Mouse (Mus musculus): ENCODE measurements around the gene Nkapl. TPM values are rescaled to one million over a fixed set of nuclear protein-coding genes. Genes with fewer than 3 reads are reported as not detected.
"Not testable (repeated sequence)": the region's sequence is repeated elsewhere in the genome, so short reads cannot be mapped to it uniquely, and the experiment has no call there.

The Nkapl gene
- total and polyA plus RNA-seq, 3 experiments = 0.12 to 0.17 TPM; not detected in 1

DNA sequence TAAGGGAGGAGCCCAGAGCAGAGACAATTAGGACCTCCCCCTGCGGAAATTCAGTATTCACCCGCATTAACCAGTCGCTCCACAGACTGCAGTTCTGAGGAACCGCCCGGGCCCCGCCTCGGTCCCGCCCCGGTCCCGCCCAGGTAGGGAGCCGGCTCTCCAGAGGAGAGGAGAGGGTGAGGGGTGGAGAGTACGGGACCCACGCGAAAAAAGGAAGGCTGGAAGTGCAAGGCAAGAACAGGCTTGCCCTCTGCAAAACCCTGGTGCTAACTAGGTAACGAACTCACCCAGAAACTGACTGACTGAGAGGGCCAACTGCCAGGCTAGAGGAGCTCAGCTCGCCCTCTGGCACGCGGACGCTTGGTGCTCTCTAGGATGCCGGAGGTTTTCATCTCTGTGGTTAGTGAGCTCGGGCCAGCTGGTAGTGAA, 37.9 kb upstream of the Nkapl start:
- peak overlapping the region; percentile 64 for H3K27ac ChIP-seq (ENCODE audit: control insufficient read depth, low read depth, low read length)
- peak; percentile 95 for DNase-seq (ENCODE audit: low read depth, low spot score)

DNA sequence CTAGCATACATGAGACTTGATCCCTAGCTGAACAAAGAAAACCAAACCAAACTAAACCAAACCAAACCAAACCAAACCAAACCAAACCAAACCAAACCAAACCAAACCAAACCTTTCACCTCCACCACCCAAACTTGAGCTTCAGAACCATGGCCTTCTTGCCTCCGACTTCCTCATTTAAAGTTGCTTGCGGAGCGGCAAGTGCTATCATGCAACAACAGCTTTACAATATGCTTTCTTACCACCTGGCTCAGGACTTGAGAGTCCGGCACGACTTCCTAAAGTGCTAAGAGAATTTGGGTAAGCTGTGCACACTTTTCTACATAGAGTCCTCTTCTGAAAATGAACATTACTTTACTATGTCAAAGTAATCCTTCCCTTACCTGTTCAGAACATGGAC, 34.0 kb upstream of the Nkapl start:
- H3K9me3 ChIP-seq (replicated peaks; ENCODE audit: insufficient read depth, low read length) = no peaks in the 10 kb centered on the region
- H3K9ac ChIP-seq (ENCODE audit: control insufficient read depth, low read depth, low read length, poor library complexity, severe bottlenecking) = no peak overlapping the region
- peaks cover 0 to 5% of the 10 kb centered on the region in 2 experiments; a peak in 2 of 4 replicates for H3K36me3 ChIP-seq (ENCODE audit: control insufficient read depth in 1 of 2, insufficient read depth in 2 of 2, low read length in 2 of 2)
- H3K4me3 ChIP-seq (ENCODE audit: control insufficient read depth in 1 of 2, insufficient read depth in 1 of 2, low read depth in 2 of 2, low read length in 2 of 2) = no peak overlapping the region
- no peak overlapping the region for H3K27ac ChIP-seq (ENCODE audit: control insufficient read depth, low read depth, low read length)
- H3K4me1 ChIP-seq (ENCODE audit: control insufficient read depth in 1 of 2, insufficient read depth in 2 of 2, low read length in 2 of 2) = peaks cover 0 to 3% of the 10 kb centered on the region in 2 experiments; a peak in 2 of 4 replicates
- DNase-seq (ENCODE audit: low read depth, low spot score) = peak; percentile 57
- TF ChIP-seq TAL1 (IDR thresholded peaks at IDR 0.05; ENCODE audit: low read length) (peak; percentile 15; the same call in 1 of the 2 replicates), MXI1 (IDR thresholded peaks at IDR 0.05; ENCODE audit: low read depth, low read length) (no peak), MAX (IDR thresholded peaks at IDR 0.05; ENCODE audit: low read length) (no peak)
- H3K27me3 ChIP-seq (ENCODE audit: control insufficient read depth in 1 of 2, insufficient read depth in 2 of 2, low read length in 2 of 2) = peaks cover 0 to 2% of the 10 kb centered on the region in 2 experiments; a peak in 1 of 4 replicates
- H3K79me2 ChIP-seq (ENCODE audit: control insufficient read depth, insufficient read depth, low read length, poor library complexity) = no peaks in the 10 kb centered on the region; the same call in 1 of the 2 replicates

More for the DNA sequence above, 37.9 kb upstream of the Nkapl start:
- Histone ChIP-seq H3K36me3 (ENCODE audit: control insufficient read depth in 1 of 2, insufficient read depth in 2 of 2, low read length in 2 of 2) (peaks cover 0 to 5% of the 10 kb centered on the region in 2 experiments; a peak in 2 of 4 replicates), H3K4me1 (ENCODE audit: control insufficient read depth in 1 of 2, insufficient read depth in 2 of 2, low read length in 2 of 2) (peaks cover 0 to 3% of the 10 kb centered on the region in 2 experiments; a peak in 2 of 4 replicates), H3K79me2 (ENCODE audit: control insufficient read depth, insufficient read depth, low read length, poor library complexity) (no peaks in the 10 kb centered on the region; the same call in 1 of the 2 replicates), H3K9me3 (replicated peaks; ENCODE audit: insufficient read depth, low read length) (no peaks in the 10 kb centered on the region), H3K9ac (ENCODE audit: control insufficient read depth, low read depth, low read length, poor library complexity, severe bottlenecking) (peak overlapping the region; percentile 77), H3K27me3 (ENCODE audit: control insufficient read depth in 1 of 2, insufficient read depth in 2 of 2, low read length in 2 of 2) (no peaks in the 10 kb centered on the region), H3K4me3 (ENCODE audit: control insufficient read depth in 1 of 2, insufficient read depth in 1 of 2, low read depth in 2 of 2, low read length in 2 of 2) (peak overlapping the region; percentile 82 to 88)
- TF ChIP-seq MAX (IDR thresholded peaks at IDR 0.05; ENCODE audit: low read length) (peak; percentile 88), TBP (IDR thresholded peaks at IDR 0.05; ENCODE audit: low read depth, low read length) (peak; percentile 44; the same call in 1 of the 2 replicates), MAZ (IDR thresholded peaks at IDR 0.05; ENCODE audit: low read depth, low read length) (no peak), TCF12 (IDR thresholded peaks at IDR 0.05; ENCODE audit: low read depth, low read length) (no peak), ELF1 (IDR thresholded peaks at IDR 0.05; ENCODE audit: low read depth, low read length) (0 out of 2 replicates have a peak, but pooled peaks have one; percentile 25), BHLHE40 (IDR thresholded peaks at IDR 0.05; ENCODE audit: borderline replicate concordance, low read depth, low read length) (no peak), ZKSCAN1 (IDR thresholded peaks at IDR 0.05; ENCODE audit: low read depth, low read length) (no peak), NELFE (IDR thresholded peaks at IDR 0.05; ENCODE audit: low read depth, low read length) (peak; percentile 78), MXI1 (IDR thresholded peaks at IDR 0.05; ENCODE audit: low read depth, low read length) (peak; percentile 59; the same call in 1 of the 2 replicates), SMC3 (IDR thresholded peaks at IDR 0.05; ENCODE audit: low read depth, low read length) (no peak), CTCF (IDR thresholded peaks at IDR 0.05 in 2 of 3, conservative IDR thresholded peaks at IDR 0.05 in 1 of 3; ENCODE audit: control insufficient read depth in 1 of 3, insufficient read depth in 1 of 3, low read depth in 2 of 3, low read length in 3 of 3, poor library complexity in 1 of 3, severe bottlenecking in 1 of 3) (no peak), SIN3A (IDR thresholded peaks at IDR 0.05; ENCODE audit: low read length) (peak; percentile 55; the same call in 1 of the 2 replicates), RAD21 (IDR thresholded peaks at IDR 0.05; ENCODE audit: low read depth, low read length) (no peak), MYC (IDR thresholded peaks at IDR 0.05; ENCODE audit: low read depth, low read length) (peak; percentile 90), HCFC1 (IDR thresholded peaks at IDR 0.05; ENCODE audit: low read depth, low read length) (peak; percentile 77), POLR2A (IDR thresholded peaks at IDR 0.05; ENCODE audit: control insufficient read depth in 1 of 2, insufficient read depth in 1 of 2, low read depth in 1 of 2, low read length in 2 of 2, poor library complexity in 1 of 2) (peak; percentile 69 to 89)

DNA sequence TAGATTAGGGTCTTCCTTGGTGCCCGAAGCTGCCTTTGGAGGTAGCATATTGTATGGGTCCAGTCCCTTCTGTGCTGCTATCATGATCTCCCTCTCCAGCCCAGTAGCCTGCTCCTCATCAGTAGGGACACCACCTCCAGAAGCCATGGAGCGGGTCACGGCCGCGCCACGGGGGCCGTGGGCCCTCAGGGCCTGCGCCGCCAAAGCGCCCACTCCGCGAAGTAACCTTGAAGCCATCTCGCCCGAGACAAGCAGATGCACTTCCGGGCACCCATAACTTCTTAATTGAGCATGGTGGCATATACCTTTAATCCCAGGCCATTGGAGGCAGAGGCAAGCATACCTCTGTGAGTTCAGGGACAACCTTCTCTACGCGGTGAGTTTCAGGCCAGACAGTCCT, 32.9 kb upstream of the Nkapl start, which contains the start of gene Gm11273:
Gene Gm11273 (minus strand): TSS at position 237 of the 400 bp plus-strand sequence.
- H3K36me3 ChIP-seq (ENCODE audit: control insufficient read depth in 1 of 2, insufficient read depth in 2 of 2, low read length in 2 of 2); H3K4me1 ChIP-seq (ENCODE audit: control insufficient read depth in 1 of 2, insufficient read depth in 2 of 2, low read length in 2 of 2); H3K9ac ChIP-seq (ENCODE audit: control insufficient read depth, low read depth, low read length, poor library complexity, severe bottlenecking); H3K4me3 ChIP-seq (ENCODE audit: control insufficient read depth in 1 of 2, insufficient read depth in 1 of 2, low read depth in 2 of 2, low read length in 2 of 2); H3K27ac ChIP-seq (ENCODE audit: control insufficient read depth, low read depth, low read length); DNase-seq (ENCODE audit: low read depth, low spot score); H3K79me2 ChIP-seq (ENCODE audit: control insufficient read depth, insufficient read depth, low read length, poor library complexity); H3K27me3 ChIP-seq (ENCODE audit: control insufficient read depth in 1 of 2, insufficient read depth in 2 of 2, low read length in 2 of 2); H3K9me3 ChIP-seq (replicated peaks; ENCODE audit: insufficient read depth, low read length): not testable (repeated sequence)

All from MEL (cell line).